27 mouse cellular contexts compared by ENCODE assay signal in genomic region chr15:97384170-97385018, GRCm38 (mm10).
DNase-seq lines count a peak whose midpoint lies in the region; ATAC-seq and TF ChIP-seq lines count a peak whose summit lies in the region.
"Had no signal": no experiment of that assay in that cellular context is flagged by ENCODE, and none has a peak within 500 bp of the region (broad histone marks: within the 10 kb centered on the region; RNA-seq: fewer than 3 reads in every experiment).

No protein-coding gene starts in this region.

- no peaks in the 10 kb centered on the region for H3K27me3 ChIP-seq in lung, embryonic 14.5 days (ENCODE audit: insufficient read depth, low read length)
- H3K27me3 ChIP-seq in testis, adult 2 months (ENCODE audit: control insufficient read depth, insufficient read depth, low read length) = no peaks in the 10 kb centered on the region
- H3K27me3 ChIP-seq in neural tube, embryonic 15.5 days (replicated peaks) = no peaks in the 10 kb centered on the region
- H3K27me3 ChIP-seq: hindbrain, embryonic 12.5 days; intestine, embryonic 15.5 days; stomach, embryonic 15.5 days had no signal

- no peaks in the 10 kb centered on the region for H3K4me1 ChIP-seq in lung, embryonic 14.5 days (ENCODE audit: insufficient read depth)
- H3K4me1 ChIP-seq in testis, adult 2 months (ENCODE audit: control insufficient read depth, insufficient read depth, low read length) = peaks cover 3% of the 10 kb centered on the region
- no peaks in the 10 kb centered on the region for H3K4me1 ChIP-seq in neural tube, embryonic 15.5 days
- H3K4me1 ChIP-seq: hindbrain, embryonic 12.5 days; intestine, embryonic 15.5 days had no signal

- no peak overlapping the region for H3K9ac ChIP-seq in lung, embryonic 14.5 days
- no peak overlapping the region for H3K9ac ChIP-seq in neural tube, embryonic 15.5 days (replicated peaks)
- H3K9ac ChIP-seq: hindbrain, embryonic 12.5 days; intestine, embryonic 15.5 days; liver, embryonic 14.5 days; stomach, embryonic 15.5 days had no signal

- no peak overlapping the region for H3K4me3 ChIP-seq in lung, embryonic 14.5 days (ENCODE audit: low read depth, low read length)
- 0 out of 2 replicates have a peak overlapping the region, but pooled peaks have one; percentile 4 for H3K4me3 ChIP-seq in testis, adult 2 months (ENCODE audit: control insufficient read depth, low read depth, low read length)
- H3K4me3 ChIP-seq in neural tube, embryonic 15.5 days (replicated peaks) = no peak overlapping the region
- H3K4me3 ChIP-seq: hindbrain, embryonic 12.5 days; intestine, embryonic 15.5 days; stomach, embryonic 15.5 days had no signal

- no peak overlapping the region for H3K4me2 ChIP-seq in lung, embryonic 14.5 days
- no peak overlapping the region for H3K4me2 ChIP-seq in neural tube, embryonic 15.5 days
- H3K4me2 ChIP-seq: hindbrain, embryonic 12.5 days; intestine, embryonic 15.5 days; stomach, embryonic 15.5 days had no signal

- H3K27ac ChIP-seq in lung, embryonic 14.5 days (ENCODE audit: low read depth) = no peak overlapping the region
- no peak overlapping the region for H3K27ac ChIP-seq in testis, adult 2 months (ENCODE audit: control insufficient read depth, insufficient read depth, low read depth, low read length)
- no peak overlapping the region for H3K27ac ChIP-seq in neural tube, embryonic 15.5 days (replicated peaks)
- H3K27ac ChIP-seq: hindbrain, embryonic 12.5 days; hindbrain, postnatal 0 days; intestine, embryonic 15.5 days; liver, embryonic 14.5 days; macrophage; stomach, embryonic 15.5 days had no signal

- no peaks in the 10 kb centered on the region for H3K36me3 ChIP-seq in lung, embryonic 14.5 days (ENCODE audit: insufficient read depth)
- H3K36me3 ChIP-seq in testis, adult 2 months (ENCODE audit: control insufficient read depth, insufficient read depth, low read length) = no peaks in the 10 kb centered on the region
- no peaks in the 10 kb centered on the region; the same call in 1 of the 2 replicates for H3K36me3 ChIP-seq in neural tube, embryonic 15.5 days
- H3K36me3 ChIP-seq: hindbrain, embryonic 12.5 days; intestine, embryonic 15.5 days; stomach, embryonic 15.5 days had no signal

- no peak for TF ChIP-seq POLR2A in testis, adult 2 months (IDR thresholded peaks at IDR 0.05; ENCODE audit: control insufficient read depth, low read depth, low read length)

- WGBS in lung, embryonic 14.5 days = 85% methylated on average over 28 of the region's 28 CpGs
- 96% methylated on average over 28 of the region's 28 CpGs for WGBS in neural tube, embryonic 15.5 days

- no peak for ATAC-seq in lung, embryonic 14.5 days (ENCODE audit: insufficient read depth)
- ATAC-seq in neural tube, embryonic 15.5 days (ENCODE audit: low FRiP score) = no peak
- ATAC-seq: CD4-positive, CD25-positive, alpha-beta regulatory T cell, adult 4 months; forebrain, embryonic 14.5 days; hindbrain, postnatal 0 days; intestine, embryonic 15.5 days had no signal

- no peak for TF ChIP-seq CTCF in lung, embryonic 14.5 days (IDR thresholded peaks at IDR 0.05; ENCODE audit: low read depth)
- TF ChIP-seq CTCF in testis, adult 2 months (IDR thresholded peaks at IDR 0.05; ENCODE audit: control insufficient read depth, insufficient read depth, insufficient replicate concordance, low read depth, low read length) = no peak

- peak; percentile 30 for DNase-seq in lung, embryonic 14.5 days
- DNase-seq in lung, adult 18-20 months = no peak
- no peak for DNase-seq in testis, postnatal 14 days (ENCODE audit: low spot score)
- DNase-seq in ES-CJ7 (ENCODE audit: low read depth, low spot score) = peak; percentile 57
- peak; percentile 65 for DNase-seq in fat pad, adult 2 months (ENCODE audit: extremely low read depth, low read depth, low spot score)
- no peak for DNase-seq in layer of hippocampus, postnatal 36 days
- DNase-seq: adrenal gland, adult 8-10 months; cerebellum, adult 2 months; cerebellum, postnatal 14 days; gastrocnemius, postnatal 14 days; heart, postnatal 36 days; kidney, adult 8-10 months; kidney, postnatal 14 days; midbrain, embryonic 14.5 days; right cerebral cortex, postnatal 25 days; thymus, adult 18-20 months; thymus, postnatal 25 days had no signal

- H3K9me3 ChIP-seq in lung, embryonic 14.5 days (ENCODE audit: low read depth, low read length) = no peaks in the 10 kb centered on the region
- no peaks in the 10 kb centered on the region for H3K9me3 ChIP-seq in neural tube, embryonic 15.5 days (replicated peaks)
- H3K9me3 ChIP-seq: hindbrain, embryonic 12.5 days; intestine, embryonic 15.5 days; stomach, embryonic 15.5 days had no signal

Comparison
In these comparisons a context has a peak if more than half of its experiments do, and no peak if none do; other contexts are left out.
1. DNase-seq: peak in lung, embryonic 14.5 days (single experiment), ES-CJ7 (single experiment) and fat pad, adult 2 months (single experiment); none in lung, adult 18-20 months (0 of 2), testis, postnatal 14 days (single experiment) and layer of hippocampus, postnatal 36 days (0 of 2).